Mouse (Mus musculus) regulatory T cell (primary cell): ENCODE measurements around the gene Syt17.

Experiments used
- in situ Hi-C: fragments of 300-600 bp; cut with MboI, MseI; formaldehyde crosslinking; loops from one replicate; pipeline ENCODE4 v1.15.1; 2025; ENCODE audit warnings: high pct_unique_total_duplicates

The Syt17 gene

DNA sequence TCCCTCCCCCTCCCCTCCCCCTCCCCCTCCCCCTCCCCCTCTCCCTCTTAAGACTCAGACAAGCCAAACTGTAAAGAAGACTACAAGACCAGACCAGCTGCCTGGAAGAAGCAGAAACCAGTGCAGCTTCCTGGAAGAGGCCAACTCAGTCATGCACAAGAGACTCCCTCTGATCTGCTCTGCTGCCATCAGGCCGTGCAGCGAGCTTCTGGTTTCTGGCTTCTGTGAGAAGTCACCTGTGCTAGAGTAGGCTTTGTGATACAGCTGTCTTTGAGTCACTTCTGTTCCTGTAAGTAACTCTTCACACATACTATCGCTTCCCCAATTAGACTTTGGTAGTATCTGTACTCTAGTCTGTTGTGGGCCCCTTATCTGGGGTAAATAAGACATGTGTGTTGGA, 68.0 kb downstream of the Syt17 start:
- in situ Hi-C loops, result no loop called here

DNA sequence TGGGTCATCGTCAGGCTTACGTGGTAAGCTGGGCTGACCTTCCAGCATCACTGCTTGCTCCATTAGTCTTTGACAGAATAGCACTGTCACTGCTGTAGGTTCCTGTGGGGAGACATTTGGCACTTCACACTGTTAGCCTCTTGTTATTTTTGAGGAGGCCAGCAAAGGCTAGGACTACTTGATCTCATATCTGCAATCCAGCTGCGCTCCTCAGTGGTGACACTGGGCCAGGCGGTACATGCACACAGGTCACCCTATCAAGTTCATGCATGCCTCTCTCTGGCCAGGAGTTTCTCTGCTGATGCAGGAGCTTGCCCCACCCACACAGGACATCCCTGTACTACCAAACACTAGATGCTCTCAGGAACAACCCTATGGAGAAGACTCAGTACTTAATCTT, 71.4 kb downstream of the Syt17 start:
- in situ Hi-C loops, result no loop called here

DNA sequence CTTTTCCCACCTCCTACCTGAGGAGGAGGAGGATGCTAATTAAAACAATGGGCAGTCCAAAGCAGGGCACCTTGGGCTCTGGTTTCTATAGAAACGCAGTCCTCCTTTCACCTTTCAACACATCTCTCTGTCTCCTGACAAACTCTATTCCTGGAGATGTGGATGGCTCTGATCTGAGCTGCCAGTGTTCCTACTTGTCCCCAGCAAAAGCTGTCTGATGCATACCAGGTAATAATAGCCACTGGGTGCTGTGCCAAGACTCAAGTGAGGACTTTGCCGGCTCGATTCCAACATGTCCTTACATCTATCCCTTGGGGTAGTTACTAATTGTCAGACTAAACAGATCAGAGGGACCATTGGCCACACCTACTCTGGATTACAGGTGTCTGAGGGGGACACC, 72.7 kb downstream of the Syt17 start:
- in situ Hi-C loops, result no loop called here

DNA sequence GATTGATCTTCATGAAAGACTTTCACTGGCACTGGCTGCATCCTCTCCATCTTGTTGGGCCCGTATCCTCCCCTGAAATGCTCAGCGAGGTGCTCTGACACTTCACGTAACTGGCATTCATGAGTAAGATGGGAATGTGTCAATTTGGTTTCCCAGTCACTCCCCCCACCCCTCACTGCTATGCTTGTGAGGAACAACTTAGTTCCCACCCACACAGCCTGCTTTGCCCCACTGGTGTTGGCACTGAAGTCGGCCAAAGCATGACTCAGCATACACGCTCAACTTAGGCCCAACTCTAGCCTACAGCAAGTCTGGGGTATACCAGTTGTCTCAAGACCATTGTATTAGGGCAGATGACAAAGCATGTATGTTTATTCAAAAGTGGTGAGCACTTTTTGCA, 76.7 kb downstream of the Syt17 start:
- in situ Hi-C loops, result no loop called here

DNA sequence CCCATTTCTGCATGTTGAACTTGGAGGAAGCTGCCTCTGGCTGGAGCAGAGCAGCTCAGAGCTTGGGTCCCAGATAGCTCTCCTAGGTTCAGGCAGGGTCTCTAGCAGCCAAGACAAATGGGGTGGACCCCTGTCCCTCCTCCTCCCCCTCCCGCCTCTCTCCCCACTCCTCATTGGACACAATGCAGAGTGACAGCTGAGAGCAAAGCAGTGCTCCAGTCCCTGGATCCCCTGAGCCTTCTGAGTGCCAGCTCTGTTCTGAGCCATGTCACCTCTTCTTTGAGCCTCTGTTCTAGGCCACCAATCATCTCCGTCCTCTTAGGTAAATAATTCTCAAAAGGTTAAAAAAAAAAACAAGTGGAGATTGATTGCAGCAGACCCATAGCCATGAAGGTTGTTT, 78.3 kb downstream of the Syt17 start:
- in situ Hi-C loops, result loop anchor here (10.0 kb wide), 1 partner anchor 665 kb away; no protein-coding TSS in a partner anchor

DNA sequence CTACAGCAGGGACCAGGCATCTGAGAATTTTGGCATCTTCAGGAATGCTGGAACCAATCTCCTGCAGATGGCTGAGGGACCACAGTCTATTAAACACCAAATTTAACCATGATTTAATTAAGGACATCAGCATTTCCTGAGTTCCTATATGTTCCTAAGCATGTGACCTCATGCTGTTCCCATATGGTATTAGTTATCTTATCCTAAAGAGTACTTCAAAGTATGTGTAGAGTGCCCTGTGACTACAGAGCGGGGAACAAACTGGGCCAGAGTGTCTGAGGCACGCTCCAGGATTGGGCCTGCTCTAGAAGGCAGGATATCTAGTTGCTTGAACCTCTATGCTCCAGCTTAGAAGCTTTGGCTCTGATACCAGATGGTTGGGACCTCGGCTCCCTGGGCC, 82.1 kb downstream of the Syt17 start:
- in situ Hi-C loops, result loop anchor here (10.0 kb wide), 1 partner anchor 669 kb away; no protein-coding TSS in a partner anchor

DNA sequence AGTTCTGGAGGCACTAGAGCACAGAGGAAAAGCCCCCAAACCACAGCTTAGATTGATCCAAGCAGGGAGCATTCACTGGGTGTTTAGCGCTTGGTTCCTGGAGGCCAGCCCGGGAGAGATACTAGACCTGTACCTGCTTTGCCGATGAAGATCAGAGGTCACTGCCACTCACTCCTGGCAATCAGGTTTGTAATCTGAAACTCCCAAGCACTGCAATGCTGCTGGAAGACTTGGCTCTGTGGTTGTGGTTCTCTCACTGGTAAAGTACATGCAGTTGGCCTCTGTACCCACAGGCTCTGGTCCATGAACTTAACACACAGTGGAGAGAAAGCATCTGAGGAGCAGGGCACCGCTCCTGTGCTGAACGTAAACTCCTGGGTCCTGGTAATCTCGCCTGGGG, 82.8 kb downstream of the Syt17 start:
- in situ Hi-C loops, result loop anchor here (10.0 kb wide), 1 partner anchor 670 kb away; no protein-coding TSS in a partner anchor

DNA sequence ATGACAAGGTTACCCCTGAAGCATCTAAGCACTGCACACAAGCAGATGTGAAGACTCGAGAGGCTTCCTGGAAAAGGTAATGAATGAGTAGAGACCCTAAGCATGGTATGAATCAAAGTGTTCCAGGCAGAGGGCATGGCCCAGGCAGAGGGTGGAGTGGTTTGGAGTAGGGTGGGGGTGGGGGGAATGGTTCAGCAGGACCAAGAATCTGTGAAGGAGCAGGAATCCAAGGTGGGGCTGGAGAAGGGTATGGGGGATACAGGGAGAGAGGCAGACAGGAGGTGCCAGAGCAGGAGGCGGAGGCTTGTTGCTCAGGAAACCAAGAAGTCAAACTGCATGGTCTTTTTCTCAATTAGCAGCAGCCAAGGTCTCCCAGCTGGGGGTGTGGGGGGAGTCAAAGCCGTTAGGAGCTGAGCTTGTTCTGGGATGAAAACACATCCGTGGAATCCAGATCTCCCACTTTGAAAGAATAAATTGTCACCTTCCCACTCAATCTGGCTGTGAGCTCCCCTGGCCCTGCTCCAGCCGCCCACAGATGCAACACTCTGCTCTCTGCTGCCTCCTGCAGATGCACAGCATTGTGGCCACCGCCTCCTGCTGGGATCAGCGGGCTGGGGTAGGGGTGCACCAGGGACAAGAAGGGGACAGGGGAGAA, 83.5 kb downstream of the Syt17 start:
- in situ Hi-C loops, result loop anchor here (10.0 kb wide), 1 partner anchor 670 kb away; no protein-coding TSS in a partner anchor

DNA sequence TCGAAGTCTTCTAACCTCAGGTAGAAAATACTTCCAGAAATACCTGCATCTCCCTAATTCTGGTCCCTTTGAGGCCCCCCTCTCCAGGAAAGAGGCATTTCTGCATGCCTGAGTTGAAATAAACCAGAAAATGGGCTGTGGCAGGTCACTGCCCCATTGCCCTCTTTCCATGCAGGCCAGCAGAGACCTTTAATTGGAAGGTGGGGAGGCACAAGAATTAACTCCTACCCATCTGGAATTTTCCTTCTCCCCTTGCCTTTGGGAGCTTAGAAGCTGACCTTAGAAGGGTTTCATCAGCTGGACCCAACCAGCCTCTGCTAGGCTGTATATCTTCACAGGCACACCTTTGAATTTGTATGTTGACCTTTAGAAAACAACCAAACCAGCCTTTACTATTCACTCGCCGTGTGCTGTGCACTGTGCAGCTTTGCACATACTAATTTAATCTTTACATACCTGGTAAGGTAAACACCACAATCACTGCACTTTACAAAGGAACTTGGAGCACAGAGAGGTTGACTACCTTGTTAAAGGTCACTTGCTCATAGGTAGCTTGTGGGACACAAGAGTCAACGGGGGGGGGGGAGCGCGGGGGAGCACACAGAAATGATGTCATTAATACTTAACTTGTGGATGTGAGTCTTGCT, 84.3 kb downstream of the Syt17 start:
- in situ Hi-C loops, result loop anchor here (10.0 kb wide), 1 partner anchor 671 kb away; no protein-coding TSS in a partner anchor

DNA sequence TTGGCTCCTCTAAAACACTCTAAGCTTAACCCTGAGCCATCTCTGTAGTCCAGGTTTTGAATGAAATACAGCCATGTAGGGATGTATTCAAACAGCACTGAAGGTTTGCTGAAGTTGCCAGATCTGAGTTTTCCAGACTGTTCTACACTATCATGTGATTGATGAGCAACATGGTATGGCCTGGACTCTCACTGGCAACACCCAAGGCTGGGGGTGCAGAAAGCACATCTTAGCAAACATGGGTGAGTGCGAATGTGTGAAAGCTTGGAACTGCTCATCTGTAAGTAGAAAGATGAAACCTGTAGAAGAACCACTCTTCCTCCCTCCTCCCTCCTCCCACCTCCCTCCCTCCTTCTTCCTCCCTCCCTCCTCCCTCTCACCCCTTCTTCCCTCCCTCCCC, 85.1 kb downstream of the Syt17 start:
- in situ Hi-C loops, result loop anchor here (10.0 kb wide), 1 partner anchor 672 kb away; no protein-coding TSS in a partner anchor

DNA sequence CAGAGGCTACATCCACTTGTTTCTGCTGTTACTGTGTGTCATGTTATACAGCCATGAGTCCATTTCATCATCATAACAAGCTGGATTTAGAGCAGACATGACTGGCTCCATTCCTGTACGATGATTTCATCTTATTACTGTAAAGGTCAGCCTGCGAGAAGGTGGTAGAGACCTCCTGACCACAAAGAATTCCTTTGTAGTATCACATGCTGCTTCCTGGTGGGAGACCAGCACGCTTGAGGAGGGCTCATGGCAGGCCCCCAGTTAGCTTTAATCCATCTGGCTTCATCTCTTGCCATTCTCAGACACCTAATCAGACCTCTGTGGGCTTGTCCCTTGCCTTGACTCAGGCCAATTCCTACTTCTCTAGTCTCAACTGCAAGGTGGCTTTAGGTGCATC, 85.8 kb downstream of the Syt17 start:
- in situ Hi-C loops, result loop anchor here (10.0 kb wide), 1 partner anchor 673 kb away; no protein-coding TSS in a partner anchor

DNA sequence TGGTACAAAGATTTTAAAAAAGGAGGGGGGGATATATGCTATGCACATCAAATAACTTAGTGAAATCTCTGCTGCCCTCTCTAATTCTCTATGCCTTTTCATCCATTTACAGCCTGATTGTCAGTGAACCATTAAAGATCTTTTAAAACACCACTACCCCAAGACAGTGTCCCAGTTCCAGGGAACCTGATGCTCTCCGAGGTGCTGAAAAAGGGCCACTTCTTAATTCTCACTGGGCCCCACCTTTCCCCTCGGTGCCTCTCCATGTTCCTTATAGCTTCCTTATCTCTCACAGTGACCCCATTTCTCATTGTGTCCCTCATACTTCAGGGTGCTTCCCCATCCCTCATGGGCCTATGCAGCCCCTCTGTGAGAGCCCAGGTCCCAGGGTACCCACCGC, 89.0 kb downstream of the Syt17 start:
- in situ Hi-C loops, result loop anchor here (10.0 kb wide), 1 partner anchor 424 kb away; no protein-coding TSS in a partner anchor

DNA sequence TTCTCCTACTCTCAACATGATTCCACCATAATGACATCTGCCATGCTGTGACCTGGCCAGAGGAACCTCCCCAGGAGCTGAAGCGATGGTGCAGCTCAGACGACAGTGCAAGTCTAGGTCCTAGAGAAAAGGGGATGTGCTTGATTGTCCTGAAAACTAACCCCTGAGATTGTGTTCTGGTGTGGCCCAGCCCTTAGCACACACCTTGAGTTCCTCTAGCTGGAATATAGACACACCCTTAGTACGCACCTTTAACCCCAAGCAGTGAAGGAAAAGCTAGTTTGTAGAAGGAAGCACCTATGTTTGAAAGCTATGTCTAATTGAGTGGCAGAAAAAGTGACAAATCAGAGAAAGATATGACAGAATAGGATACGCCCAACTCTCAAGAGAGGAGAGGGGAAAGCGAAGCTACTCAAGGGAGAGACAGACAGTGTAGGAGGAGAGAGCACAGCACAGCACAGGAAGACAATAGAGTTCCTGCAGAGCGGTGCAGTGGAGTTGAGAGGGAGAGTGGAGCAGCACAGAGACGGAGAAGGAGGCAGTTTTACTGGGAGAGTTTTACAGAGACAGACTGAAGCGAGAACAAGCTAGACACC, 91.5 kb downstream of the Syt17 start:
- in situ Hi-C loops, result loop anchor here (10.0 kb wide), 1 partner anchor 422 kb away; no protein-coding TSS in a partner anchor

DNA sequence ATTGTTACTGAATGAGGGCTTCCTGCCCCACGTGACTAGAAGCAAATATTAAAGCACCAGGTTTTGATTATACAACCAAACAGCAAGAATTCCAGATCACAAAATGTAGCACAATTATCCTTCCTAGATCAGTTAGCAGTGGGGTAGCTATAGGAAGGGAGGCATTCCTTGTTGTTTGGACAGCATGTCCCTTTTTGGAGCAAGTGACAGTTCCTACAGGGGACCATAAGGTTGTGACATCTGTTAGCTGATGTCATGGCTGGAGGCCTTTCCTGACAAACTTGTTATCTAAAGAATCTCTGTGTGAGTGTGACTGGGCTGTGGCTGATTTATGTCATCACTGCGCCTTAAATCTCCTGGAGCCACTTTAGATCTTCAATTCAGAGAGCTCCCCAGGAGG, 97.2 kb downstream of the Syt17 start:
- in situ Hi-C loops, result loop anchor here (10.0 kb wide), 1 partner anchor 416 kb away; no protein-coding TSS in a partner anchor

DNA sequence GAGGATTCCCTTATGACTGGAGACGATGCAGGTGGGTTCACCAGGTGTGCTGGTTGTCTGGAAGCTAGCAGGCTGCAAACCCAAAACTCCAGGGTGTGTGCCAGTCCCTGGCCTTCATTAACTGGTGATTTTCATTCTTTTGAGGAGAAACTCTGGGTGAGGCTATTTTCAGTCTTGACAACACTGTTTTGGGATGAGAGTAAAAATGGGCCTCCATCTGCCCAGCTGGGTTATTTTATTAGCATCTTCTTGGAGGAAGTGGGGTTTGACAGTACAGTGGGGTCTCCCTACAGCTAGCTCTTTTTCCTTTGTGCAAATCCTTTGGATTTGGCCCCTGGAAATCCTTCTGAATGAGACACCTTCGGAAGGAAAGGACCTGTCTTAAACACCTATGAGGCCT, 101.1 kb downstream of the Syt17 start:
- in situ Hi-C loops, result no loop called here

DNA sequence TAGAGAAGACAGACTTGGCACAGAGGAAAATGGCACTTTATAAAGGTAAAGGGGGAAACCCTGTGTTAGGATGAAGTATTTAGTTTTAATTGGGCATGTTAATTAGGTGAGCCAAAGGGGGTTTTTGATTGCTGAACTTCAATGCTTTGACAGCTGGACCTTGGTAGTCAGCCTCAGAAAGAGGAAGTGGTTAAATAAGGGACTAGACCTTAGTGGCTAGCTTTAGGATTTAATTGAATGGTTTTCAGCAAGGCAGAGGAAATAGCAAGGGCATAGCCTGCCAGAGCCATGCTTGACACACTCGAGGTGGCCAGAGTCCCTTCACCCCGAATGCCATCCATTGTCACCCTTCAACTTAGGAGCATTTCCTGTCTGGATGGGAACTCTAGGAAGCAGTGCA, 101.6 kb downstream of the Syt17 start:
- in situ Hi-C loops, result no loop called here

DNA sequence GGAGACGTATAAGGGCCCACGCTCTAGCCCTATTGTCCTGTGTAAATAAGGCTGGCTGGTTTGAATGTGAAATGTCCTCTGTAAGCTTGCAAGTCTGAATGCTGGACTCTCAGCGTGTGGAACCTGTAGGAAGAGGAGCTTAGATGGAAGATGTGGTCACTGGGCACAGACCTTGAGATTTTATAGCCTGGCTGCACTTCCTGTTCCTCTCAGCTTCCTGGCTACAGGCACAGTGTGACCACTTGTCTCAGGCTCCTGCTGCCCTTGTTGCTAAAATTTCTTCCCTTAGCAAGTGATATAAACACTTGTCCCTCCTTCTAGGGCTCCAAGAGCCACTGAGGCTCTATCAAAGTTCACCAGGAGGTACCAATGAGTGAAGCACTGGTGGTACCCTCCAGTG, 102.6 kb downstream of the Syt17 start:
- in situ Hi-C loops, result no loop called here

DNA sequence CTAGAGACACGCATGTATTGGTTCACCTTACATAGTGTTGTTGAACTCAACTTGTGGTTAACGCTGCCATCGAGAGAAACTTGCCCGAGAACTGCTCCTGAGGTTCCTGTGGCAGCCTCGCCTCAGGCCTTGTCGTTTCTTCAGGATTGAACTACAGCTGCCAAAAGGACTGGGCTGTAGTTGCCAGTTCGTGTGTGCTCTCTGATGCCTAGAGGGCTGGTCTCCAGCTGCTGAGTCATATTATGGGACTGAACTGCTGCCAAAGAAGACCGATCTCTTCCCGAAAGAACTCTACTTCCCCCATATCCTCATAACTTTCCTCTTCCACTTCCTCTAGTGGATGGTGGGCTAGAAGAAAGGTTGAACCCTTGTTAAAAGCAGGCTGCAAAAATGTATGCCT, 103.3 kb downstream of the Syt17 start:
- in situ Hi-C loops, result no loop called here
